Mouse (Mus musculus): ENCODE measurements at regions not wholly inside any gene's neighbourhood (a gene's known extent, or its start where the extent isn't known, plus 50 kb on each side); places are given as distances from the start of the nearest gene placed in this dataset.

DNA sequence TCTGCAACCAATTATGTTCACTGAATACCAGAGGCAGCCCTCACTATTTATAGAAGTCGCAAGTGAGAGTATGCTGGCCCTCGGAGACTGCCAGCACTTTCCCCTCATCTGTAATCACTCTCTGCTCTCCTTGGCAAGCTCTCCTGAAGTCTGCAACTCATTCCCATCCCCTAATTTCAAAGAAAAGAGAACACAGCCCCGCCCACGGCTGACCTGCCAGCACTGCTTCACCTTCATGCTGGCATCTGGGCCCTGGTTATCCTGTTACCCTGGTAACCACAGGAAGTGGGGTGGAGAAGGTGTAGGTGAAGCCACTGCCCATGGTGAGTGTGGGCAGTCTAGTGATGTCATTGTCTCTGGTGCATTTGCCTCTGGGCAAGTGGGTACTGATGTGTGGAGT, 77.5 kb upstream of the Intu start:
- no peak for DNase-seq (ENCODE audit: low spot score in 2 of 2)
- intact Hi-C loops (cut with DNase I) = no loop called here

DNA sequence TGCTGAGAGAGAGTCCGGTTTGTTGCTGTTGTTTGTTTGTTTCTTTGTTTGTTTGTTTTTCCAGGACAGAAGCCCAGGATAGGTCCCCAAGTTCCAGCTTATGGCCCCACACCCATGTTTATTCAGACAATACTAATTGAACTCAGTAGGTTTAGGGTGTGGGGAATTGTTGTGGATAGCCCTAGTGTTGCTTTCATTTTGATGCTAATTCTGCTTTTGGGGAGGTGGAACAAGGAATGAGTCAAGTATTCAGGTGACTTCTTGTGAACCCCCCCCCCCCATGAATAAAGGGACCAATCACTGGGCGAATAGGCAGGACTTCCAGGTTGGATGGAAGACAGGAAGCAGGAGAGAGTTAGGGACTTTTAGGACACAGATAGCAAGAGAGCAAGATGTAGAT, 75.0 kb upstream of the Intu start:
- intact Hi-C loops (cut with DNase I) = no loop called here
- DNase-seq (ENCODE audit: low spot score in 2 of 2) = no peak

DNA sequence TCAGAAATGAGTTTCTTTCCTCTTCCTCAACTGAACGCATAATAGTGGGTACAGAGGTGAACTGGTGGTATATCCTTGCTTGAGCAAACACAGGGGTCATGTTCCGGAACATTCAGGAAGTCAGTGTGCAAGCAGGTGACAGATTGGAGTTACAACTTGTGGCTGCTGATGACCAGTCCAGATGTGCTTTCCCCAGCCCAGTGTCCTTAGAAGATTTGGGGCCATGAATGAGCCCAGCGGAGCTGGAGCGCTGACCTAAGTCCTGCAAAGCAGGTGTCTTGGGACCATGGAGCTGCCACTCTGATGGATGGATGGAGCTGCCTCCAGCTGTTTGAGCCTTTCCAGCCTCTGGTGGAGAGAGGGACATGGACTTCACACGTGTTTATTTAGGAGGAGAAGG, 72.6 kb upstream of the Intu start:
- intact Hi-C loops (cut with DNase I) = no loop called here

DNA sequence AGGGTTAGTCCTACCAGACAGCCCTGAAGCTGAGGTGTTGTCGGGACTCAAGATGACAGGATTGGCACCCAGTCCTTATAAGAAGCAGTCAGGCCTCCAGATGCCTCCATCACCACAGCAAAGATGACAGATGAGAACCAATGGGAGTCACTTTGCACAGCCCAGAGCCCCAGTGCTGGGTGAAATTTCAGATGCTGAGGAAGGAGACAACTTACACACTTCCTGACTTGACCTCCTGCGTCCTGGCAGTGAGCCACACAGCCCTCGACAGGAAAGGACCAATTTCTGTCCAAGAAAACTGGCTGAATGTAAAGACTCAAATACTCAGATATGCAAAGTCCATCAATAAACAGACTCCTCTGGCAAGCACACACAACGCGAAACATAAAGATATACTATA, 67.6 kb upstream of the Intu start:
- intact Hi-C loops (cut with DNase I) = no loop called here
- DNase-seq (ENCODE audit: low spot score in 2 of 2) = no peak

More for the DNA sequence above, 72.6 kb upstream of the Intu start:
- DNase-seq (ENCODE audit: low spot score in 2 of 2) = no peak

DNA sequence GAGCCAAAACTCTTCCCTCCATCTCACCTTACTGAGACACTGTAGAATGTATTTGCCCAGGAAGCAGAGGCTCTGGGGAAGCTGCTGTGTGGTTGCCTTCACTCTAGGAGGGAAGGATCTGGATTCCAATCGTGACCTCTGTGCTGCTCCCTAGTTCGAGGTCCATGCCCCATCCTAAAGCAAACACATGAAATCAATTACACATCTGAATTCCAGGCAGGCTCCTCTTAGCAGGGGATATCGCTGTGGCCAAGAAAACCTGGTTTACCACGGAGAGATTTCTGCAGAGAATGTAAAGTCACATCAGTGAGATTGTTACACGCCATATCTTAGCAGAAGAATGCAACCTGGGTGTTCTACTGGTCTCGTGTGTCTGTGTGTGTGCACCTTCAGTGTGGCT, 61.0 kb upstream of the Intu start:
- intact Hi-C loops (cut with DNase I) = no loop called here
- no peak for DNase-seq (ENCODE audit: low spot score in 2 of 2)

DNA sequence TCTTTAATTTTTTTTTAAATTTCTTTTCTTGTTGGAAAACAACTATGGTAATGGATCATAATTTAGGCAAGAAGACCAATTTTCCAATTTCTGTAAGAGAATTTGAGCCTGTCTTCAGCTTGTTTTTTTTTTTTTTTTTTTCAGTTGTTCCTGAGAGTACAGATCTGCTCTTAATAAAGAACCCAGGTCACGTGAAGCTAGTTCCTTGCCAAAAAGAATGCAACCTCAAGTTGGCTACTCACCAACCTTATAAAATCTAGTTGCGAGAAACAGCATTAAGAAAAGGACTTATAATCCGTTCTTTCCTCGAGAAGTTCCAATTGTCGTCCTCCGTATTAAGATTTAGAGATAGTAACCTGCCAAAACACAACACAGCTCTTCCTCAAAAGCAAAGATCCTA, 58.3 kb upstream of the Intu start:
- intact Hi-C loops (cut with DNase I) = no loop called here
- DNase-seq (ENCODE audit: low spot score in 2 of 2) = no peak

DNA sequence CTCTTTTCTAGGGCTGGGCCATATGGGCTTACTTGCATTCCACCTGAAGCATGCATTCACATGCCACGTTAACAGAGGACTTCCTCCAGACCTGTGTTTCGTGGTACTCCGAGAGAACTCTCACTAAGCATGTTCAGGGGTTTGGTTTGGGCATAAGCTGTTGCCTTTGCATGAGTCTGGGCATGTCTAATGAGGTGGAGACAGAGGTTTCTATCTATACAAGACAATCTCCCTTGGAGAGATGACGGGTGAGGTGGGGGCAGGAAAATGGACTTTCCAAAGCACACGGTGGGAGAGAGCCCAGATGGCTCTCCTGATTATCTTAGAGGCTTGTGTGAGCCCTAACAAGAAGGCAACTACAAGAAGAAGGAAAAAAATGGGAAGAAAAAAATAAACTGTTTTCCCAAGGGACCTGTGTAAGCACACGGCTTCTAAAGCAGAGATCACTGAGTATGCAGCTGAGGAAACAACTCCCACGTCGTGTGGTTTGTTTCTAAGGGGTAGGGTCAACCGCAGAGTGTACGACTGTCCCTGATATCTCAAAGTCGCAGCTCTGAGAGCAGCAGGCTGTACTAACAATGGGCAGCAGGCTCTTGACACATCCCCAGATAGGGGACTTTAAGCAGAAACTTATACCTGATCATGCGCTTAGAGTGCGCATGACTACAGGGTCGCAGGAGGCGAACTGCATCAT, 50.7 kb upstream of the Intu start:
- intact Hi-C loops (cut with DNase I) = no loop called here
- DNase-seq (ENCODE audit: low spot score in 2 of 2) = no peak

Measured in left cerebral cortex, postnatal 14 days (tissue).